Mouse (Mus musculus): Measurements from ENCODE around the gene Cideb.

GRCm38 (mm10) chr14:55713729-55714122, 44.5 kb downstream of the Cideb start, which contains the start of gene Tgm1:
- no peak for TF ChIP-seq POLR2A (IDR thresholded peaks at IDR 0.05; ENCODE audit: low read depth, low read length)
- no peak for TF ChIP-seq CTCF (IDR thresholded peaks at IDR 0.05; ENCODE audit: extremely low read depth, insufficient read length, insufficient replicate concordance, low read depth, low read length)

Measured in small intestine, adult 2 months (tissue).